Mouse (Mus musculus): Measurements from ENCODE around the gene Cbfb.

DNA sequence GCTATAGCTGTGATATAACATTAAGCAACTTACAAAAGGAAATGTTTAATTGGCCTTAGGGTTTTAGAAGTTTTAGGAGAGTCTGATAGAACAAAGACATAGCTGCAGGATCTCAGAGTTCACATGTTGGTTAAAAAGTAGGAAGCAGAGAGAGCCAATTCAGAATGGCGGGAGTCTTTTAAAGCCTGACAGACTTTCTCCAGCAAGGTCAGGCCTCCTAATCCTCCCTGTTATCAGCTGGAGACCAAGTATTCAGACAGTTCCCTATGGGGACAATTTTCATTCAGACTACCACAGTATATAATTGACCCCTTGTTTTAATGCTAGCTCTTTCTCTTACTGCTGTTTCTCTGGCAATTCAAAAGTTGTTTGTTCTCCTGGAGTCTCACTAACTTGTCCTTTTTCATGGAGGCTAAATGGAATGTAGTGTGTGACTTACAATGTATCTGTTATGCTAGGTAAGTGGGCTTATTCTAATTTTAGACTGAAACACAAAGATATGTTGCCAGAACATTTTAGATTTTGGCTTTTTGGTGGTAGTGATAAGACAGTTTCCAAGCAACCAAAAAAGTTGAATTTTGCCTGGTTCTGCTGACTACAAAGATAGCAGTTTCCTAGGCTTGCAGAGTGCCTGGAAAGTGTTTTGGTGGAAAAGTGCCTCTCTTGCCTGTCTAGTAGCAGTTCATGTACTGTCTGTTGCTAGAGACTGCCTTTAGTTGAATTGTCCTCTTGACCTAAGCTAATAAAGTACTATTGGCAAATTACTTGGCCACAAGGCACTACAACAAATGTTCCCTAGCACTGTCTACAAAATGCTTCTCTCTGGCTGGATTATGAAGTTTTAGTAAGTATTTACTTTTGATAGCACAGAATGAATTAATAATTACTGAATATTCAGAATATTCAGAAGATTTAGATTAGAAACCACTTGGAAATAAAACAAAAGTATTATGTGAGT is 39.0 kb downstream of the Cbfb start:
- TF ChIP-seq CTCF (IDR thresholded peaks at IDR 0.05; ENCODE audit: insufficient read depth, low read length) (no peak), POLR2A (IDR thresholded peaks at IDR 0.05; ENCODE audit: borderline replicate concordance, extremely low read depth, low read depth, low read length) (no peak)
